Mouse (Mus musculus): ENCODE measurements around the gene Lrrc7. TPM values are rescaled to one million over a fixed set of nuclear protein-coding genes. Genes with fewer than 3 reads are reported as not detected.

Gene Lrrc7
- polyA plus RNA-seq, 1 experiment: 0.04 TPM

DNA sequence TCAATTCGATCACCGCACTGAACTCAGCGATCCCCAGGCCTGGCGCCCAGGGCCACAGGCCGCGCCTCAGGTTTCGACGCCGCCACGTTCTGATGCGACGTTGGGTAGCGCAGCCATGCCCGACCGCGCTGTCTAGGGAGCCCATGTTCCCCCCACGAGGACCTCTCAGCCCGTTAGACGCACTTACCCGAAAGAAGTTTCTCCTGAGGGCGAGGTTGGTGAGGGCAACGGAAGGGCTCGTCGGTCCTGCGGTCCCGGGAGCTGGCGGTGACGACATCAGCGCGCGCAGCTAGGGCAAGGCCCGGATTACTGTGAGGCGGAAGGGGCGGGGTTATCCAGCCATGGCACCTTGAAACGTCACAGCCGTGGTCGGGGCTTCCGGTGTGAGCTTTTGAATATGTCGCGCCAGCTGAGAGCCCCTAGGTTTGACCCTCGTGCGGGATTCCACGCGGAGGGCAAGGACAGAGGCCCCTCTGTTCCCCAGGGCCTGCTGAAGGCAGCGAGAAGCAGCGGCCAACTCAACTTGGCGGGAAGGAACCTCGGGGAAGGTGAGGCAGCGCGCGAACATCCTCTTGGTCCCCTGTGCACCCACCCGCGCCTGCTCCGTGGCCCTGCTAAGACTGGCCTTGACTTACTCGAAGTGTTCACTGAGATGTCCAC, 525.6 kb downstream of the Lrrc7 start, which contains the start of the genes Srsf11 and Lrrc40:
Srsf11 (minus strand) TSS at position 311 of the 660 bp plus-strand sequence.
Lrrc40 (plus strand) TSS at position 334 of the 660 bp plus-strand sequence.
- no peaks in the 10 kb centered on the region for H3K27me3 ChIP-seq (ENCODE audit: control insufficient read depth, insufficient read depth, low read length)
- TF ChIP-seq CTCF (IDR thresholded peaks at IDR 0.05; ENCODE audit: extremely low read depth, insufficient read depth, insufficient read length, insufficient replicate concordance) (no peak), POLR2A (IDR thresholded peaks at IDR 0.05; ENCODE audit: low read depth, low read length) (peak; percentile 59)
- WGBS: under 1% methylated on average over 55 of the region's 55 CpGs

DNA sequence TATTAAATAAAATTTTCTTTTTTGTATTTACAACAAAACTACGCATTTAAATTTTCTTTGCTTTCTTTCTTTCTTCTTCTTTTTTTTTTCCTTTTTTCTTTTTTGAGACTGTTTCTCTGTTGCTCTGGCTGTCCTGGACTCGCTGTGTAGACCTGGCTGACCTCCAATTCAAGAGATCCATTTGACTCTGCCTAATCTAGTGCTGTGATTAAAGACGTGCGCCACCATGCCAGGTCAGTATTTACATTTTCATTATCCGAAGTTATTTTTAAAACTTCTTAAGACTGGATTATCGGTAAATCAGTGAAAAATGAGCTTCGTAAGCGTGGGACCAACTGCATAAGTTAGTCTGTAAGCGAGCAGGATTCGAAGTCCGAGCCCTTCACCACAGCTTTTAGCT, 526.2 kb downstream of the Lrrc7 start:
- no peak for DNase-seq (ENCODE audit: low read depth in 1 of 2, low spot score in 2 of 2)
- TF ChIP-seq CTCF (IDR thresholded peaks at IDR 0.05; ENCODE audit: extremely low read depth, insufficient read depth, insufficient read length, insufficient replicate concordance): no peak
- no peak for TF ChIP-seq POLR2A (IDR thresholded peaks at IDR 0.05; ENCODE audit: low read depth, low read length)
- Histone ChIP-seq H3K36me3 (ENCODE audit: control insufficient read depth, insufficient read depth, low read length) (no peaks in the 10 kb centered on the region), H3K4me3 (ENCODE audit: extremely low read depth, insufficient read depth, insufficient read length) (peak overlapping the region; percentile 95), H3K27ac (ENCODE audit: insufficient read depth, low read length) (peak overlapping the region; percentile 96), H3K27me3 (ENCODE audit: control insufficient read depth, insufficient read depth, low read length) (no peaks in the 10 kb centered on the region), H3K4me1 (ENCODE audit: control insufficient read depth, insufficient read depth, insufficient read length) (peaks cover 2% of the 10 kb centered on the region)
- WGBS: 2% methylated on average over 11 of the region's 11 CpGs

More for the DNA sequence above, 525.6 kb downstream of the Lrrc7 start, which contains the start of the genes Srsf11 and Lrrc40:
- no peaks in the 10 kb centered on the region for H3K36me3 ChIP-seq (ENCODE audit: control insufficient read depth, insufficient read depth, low read length)
- H3K4me1 ChIP-seq (ENCODE audit: control insufficient read depth, insufficient read depth, insufficient read length): peaks cover 2% of the 10 kb centered on the region
- peak within 1 kb of the TSS; percentile 95 for H3K4me3 ChIP-seq (ENCODE audit: extremely low read depth, insufficient read depth, insufficient read length)
- peak within 1 kb of the TSS; percentile 96 for H3K27ac ChIP-seq (ENCODE audit: insufficient read depth, low read length)
- DNase-seq (ENCODE audit: low read depth in 1 of 2, low spot score in 2 of 2): peak; percentile 88 to 94

Data from spleen, adult 2 months (tissue).